Mouse (Mus musculus): Measurements from ENCODE around the gene Ranbp10. TPM values are rescaled to one million over a fixed set of nuclear protein-coding genes. Genes with fewer than 3 reads are reported as not detected.

Gene Ranbp10
- total RNA-seq (2021) = 10 to 100 TPM; 14.6 to 20.5 TPM
- long read RNA-seq, experiment 1, full-length matches to known transcripts = 1 of 13 reads
- long read RNA-seq, experiment 1, partial matches to known transcripts = 2 of 13 reads
- long read RNA-seq, experiment 1, other reads (novel, unspliced or antisense) = 10 of 13 reads
- long read RNA-seq, experiment 2, full-length matches to known transcripts = 9 of 26 reads
- long read RNA-seq, experiment 2, partial matches to known transcripts = 15 of 26 reads
- long read RNA-seq, experiment 2, other reads (novel, unspliced or antisense) = 2 of 26 reads

DNA sequence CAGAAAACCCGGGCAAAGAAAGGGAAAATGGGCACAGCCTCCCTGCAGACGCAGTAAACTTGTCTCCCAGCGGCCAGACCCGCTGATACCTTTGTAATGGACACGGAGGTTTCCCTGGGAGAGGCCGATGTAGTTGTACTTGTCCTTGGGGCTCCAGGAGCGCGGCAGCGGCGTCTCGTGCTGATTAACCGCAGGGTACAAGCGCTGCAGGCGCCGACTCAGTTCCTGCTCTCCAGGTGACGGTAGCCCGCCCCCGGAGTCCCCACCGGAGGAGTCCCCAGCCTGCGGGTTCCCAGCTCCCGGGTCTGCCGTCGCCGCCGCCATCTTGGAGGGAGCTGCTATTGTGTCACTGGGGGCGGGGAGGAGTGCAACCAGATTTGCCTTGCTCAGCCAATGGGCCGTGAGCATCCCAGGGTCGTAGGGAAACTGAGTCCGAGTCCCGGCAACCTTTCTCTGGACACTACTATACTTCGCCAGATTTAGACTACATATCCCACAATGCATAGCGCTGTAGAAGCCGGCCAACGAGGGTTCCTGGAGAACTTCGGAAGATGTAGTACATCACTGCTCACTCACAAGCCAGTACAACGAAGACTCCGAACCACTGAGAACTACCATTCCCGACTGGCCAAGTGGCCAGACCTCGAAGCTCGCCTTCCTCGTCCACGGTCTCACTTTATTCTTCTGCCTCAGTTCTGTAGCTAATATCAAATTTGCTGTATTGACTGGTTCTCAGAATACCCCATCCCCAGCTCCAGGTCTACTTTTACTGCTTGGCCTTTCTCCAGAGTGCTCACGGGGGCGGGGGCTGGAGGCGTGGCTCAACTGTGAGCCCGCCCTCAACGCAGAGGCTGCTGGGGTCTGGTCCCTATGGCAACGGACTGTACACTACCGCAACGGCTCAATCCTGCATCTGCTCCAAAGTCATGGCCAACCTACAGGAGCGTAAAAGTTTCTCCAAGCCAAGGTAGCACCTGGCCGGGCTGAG lies at the start of gene Ranbp10, which contains the start of gene Tsnaxip1:
Ranbp10 (minus strand) TSS at position 490 of the 988 bp plus-strand sequence.
Tsnaxip1 (plus strand) TSS at position 871 of the 988 bp plus-strand sequence.
- peak; percentile 97 for DNase-seq

DNA sequence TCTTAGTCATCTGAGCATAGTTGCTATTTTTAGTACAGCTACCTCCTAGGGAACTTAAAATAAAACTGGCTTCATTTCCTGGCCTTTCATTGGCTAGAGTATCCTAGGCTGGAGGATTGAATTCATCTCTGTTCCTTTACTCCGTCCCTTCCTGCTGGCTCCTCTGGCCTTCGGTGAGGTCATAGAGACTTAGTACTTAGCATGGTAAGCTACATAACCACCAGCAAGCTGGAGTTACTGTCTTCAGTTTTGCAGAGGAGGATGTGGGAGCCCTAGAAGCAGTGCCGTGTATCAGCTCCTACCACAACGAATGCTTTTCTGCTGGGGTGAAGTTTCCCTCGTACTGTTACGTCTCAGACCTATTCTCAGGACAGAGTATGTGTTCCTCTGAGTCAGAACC lies 47.2 kb upstream of the Ranbp10 start:
- DNase-seq = peak; percentile 57

DNA sequence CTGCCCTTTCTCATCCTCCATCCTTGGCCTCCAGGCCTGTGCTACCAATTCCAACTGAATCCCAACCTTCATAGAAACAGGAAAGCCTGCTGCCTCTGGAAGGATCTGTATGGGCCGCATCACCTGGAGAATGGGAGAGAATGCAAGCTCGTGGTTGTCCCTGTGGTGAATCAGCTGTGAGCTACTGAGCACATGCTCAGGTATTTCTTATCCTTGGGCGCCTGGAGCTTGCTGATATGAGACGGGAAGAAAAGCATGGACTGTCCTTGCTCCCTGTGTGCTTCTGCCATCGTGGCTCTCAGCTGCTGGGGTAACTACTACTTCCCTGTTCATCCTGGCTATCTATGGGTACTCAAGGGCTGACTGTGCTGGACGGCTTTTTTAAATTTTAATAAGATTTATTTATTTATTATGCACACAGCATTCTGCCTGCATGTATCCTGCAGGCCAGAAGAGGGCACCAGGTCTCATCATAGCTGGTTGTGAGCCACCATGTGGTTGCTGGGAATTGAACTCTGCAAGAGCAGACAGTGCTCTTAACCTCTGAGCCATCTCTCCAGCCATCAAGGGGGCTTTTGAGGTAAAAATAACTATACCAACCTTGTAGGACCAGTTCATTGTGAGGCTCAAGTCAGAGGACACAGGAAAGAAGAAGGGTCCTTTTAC lies 39.3 kb upstream of the Ranbp10 start:
- DNase-seq = no peak

DNA sequence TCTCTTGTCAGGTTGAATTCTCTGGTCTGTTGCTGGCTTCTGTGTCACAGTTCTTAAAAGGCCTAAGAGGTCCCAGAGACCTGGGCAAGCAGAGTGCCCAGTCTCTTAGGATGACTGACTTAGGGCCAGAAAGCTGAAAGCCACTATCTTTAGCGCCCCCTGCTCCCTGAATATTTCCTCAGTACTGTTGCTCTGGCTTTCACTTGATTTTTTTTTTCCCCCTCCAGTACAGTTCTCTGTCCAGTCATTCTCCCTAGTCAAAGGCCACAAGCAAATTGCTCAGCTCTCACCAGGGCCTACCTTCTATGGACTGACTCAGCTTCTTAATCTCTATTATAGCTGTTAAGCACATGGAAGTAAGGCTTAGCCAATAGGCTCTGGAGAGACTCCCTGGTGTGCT lies 34.8 kb upstream of the Ranbp10 start:
- DNase-seq = no peak

DNA sequence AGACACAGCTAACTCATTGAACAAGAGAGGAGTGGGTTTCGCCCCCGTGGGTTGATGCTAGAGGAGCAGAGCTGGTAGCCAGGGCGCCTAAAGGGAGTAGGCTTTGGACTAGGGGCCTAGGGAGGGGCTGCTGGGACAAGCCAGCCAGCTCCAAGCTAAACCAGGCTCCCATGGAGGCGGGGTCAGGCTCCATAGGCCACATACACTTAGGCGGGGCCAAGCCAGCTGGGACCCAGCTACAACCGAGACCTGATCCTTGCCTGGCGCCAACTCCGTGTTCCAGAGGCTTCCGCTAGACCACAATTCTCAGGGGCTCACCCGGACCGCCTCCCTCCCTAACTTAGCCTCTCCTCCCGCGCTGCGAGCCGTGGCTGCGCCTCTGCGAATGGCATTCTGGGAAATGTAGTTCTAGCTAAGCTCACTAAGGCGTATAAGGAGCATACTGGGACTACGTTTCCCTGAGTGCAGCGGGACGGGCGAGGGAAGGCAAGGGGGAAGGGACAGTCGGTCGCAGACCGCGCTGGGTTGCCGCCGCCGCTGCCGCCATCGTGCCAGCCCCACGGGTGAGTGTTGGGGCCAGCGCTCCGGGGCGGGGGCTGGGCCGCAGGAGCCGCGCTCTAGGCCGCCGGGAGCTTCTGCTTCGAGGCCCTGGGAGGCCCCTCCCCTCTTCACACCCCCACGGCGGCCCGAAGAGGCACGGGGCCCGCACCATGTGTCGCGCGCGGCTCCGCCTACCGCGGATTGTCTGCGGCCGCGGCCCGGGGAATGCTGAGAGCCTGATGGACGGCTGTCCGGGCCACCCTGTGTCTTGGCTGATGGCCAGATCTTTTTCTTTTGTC lies 33.2 kb upstream of the Ranbp10 start, which contains the start of gene Nutf2:
Nutf2 (plus strand) TSS at position 438 of the 839 bp plus-strand sequence.
- peak; percentile 99 for DNase-seq

DNA sequence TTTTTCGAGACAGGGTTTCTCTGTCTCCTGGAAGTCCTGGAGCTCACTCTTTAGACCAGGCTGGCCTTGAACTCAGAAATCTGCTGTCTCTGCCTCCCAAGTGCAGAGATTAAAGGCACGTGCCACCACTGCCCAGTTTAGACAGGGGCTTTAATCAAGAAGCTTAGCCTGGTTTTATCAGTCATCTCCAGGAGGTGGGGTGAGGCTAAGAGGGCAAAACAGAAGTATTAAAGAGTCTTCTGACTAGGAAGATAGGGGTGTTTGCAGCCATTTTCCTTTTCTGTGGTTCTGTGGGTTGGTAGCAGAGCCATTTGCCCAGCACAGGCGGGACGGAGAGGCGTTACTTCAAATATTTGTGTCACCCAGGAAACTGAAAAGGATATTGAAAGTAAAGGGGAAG lies 32.2 kb upstream of the Ranbp10 start:
- DNase-seq = no peak

DNA sequence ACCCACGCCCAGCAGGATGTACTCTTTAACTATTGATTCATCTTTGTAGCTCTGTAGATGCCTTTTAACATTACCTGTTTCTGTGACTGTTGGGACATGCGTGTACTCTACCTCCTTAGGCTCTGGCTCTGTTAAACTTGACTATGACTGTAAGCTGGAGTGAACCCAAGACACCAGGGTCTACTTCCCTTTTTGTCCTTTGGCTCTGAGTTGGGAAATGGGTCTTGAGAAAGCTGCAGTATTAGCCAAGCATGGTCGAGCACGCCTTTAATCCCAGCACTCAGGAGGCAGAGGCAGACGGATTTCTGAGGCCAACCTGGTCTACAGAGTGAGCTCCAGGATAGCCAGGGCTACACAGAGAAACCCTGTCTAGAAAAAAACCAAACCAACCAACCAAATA lies 31.3 kb upstream of the Ranbp10 start:
- DNase-seq = no peak

DNA sequence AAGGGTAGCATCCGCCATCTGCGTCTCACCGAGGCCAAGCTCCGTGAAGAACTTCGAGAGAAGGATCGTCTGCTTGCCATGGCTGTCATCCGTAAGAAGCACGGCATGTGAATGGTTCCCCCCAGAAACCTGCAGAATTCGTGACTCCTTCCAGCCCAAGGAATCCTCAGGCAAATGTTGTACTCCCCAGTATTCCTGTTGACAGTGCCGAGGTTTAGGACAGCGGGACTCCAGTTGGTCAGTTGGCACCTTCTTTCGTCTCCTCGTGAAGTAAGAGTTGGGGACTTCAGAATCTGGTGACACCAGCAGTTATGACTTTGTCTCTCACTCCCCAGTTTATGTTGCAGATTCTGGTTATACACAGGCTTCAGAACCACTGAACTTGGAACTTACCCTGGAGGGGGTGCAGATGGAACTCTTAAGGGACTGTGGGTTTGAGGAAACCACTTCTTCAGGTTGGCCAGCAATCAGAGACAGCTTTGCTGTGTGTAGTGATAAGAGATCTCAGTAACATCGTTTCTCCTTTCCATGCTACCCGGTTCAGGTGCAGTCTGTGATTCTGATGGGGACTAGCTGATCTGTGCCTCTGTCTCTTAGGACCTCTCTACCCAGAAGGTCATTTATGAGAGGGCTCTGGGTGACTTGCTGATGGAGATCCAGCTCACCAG lies 29.2 kb upstream of the Ranbp10 start:
- DNase-seq = no peak

DNA sequence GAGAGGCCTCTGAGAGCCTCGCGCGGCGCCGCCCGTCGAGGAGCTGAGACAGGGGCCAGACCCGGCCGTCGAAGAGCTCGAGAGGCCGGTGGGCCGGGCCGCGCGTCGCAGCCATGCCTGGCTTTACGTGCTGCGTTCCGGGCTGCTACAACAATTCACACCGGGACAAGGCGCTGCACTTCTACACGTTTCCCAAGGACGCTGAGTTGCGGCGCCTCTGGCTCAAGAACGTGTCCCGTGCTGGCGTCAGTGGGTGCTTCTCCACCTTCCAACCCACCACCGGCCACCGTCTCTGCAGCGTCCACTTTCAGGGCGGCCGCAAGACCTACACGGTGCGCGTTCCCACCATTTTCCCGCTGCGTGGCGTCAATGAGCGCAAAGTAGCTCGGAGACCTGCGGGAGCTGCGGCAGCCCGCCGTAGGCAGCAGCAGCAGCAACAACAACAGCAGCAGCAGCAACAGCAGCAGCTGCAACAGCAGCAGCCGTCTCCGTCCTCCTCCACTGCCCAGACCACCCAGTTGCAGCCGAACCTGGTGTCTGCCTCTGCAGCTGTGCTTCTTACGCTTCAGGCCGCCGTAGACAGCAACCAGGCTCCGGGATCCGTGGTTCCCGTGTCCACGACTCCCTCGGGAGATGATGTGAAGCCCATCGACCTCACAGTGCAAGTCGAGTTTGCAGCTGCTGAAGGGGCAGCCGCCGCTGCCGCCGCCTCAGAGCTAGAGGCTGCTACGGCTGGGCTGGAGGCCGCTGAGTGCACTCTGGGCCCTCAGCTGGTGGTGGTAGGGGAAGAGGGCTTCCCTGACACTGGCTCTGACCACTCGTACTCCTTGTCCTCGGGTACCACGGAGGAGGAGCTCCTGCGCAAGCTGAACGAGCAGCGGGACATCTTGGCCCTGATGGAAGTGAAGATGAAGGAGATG lies 28.4 kb upstream of the Ranbp10 start:
- no peak for DNase-seq

DNA sequence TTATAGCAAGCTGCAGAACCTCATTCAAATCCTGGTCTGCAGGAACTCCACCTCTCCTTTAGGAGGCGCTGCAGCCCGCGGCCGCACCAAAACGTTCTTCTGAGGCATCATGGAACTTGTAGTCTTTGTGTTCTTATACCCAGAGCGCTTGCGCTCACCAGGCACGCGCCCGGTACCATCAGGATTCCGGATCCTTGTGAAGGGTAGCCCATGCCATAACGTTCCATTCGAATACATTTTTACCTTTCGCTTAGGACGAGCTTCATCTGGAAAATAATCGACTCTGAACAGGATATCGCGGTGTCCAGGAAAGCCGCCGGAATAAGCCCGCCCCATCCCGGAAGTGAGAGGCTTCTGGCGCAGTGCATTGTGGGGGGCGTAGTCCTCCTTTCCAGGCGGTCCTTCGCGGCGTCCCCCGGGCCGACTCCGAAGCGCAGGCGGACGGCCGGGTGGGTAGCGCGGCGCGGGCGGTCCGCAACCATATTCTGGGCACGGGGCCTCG lies 27.6 kb upstream of the Ranbp10 start, which contains the start of gene Thap11:
Thap11 (plus strand) TSS at position 418 of the 502 bp plus-strand sequence.
- peak; percentile 91 for DNase-seq

DNA sequence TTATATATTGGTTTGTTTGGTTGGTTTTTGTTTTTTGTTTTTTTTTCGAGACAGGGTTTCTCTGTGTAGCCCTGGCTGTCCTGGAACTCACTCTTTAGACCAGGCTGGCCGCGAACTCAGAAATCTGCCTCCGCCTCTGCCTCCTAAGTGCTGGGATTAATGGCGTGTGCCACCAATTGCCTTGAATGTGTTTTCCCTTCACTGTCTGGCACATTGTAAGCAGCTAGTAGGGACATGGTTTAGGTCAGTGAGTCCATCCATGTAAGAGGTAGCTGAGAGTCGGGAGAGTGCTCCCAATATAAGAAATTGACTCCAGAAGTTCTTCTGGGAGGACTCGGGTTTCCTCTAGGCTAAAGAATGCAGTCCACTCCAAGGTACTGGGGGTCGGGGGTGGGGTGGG lies 27.2 kb upstream of the Ranbp10 start:
- DNase-seq = no peak

DNA sequence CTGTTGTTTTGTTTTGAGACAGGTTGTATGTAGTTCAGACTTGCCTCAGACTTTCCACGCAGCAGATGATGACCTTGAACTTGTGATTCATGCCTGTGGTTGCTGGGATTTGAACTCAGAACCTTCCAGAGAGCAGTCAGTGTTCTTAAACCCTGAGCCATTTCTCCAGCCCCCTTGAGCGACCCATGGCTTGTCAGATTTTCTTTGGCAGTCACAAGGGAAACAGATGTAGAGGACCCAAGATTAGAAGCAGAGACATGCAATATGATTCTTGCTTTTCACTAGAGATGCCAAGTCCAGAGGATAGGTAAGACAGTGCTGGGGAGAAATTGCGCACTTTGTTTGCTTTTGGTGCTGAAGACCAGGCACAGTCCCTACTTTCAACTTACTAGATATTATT lies 26.0 kb upstream of the Ranbp10 start, which contains the start of gene Cenpt:
Cenpt (minus strand) TSS at position 101 of the 400 bp plus-strand sequence.
- no peak for DNase-seq

DNA sequence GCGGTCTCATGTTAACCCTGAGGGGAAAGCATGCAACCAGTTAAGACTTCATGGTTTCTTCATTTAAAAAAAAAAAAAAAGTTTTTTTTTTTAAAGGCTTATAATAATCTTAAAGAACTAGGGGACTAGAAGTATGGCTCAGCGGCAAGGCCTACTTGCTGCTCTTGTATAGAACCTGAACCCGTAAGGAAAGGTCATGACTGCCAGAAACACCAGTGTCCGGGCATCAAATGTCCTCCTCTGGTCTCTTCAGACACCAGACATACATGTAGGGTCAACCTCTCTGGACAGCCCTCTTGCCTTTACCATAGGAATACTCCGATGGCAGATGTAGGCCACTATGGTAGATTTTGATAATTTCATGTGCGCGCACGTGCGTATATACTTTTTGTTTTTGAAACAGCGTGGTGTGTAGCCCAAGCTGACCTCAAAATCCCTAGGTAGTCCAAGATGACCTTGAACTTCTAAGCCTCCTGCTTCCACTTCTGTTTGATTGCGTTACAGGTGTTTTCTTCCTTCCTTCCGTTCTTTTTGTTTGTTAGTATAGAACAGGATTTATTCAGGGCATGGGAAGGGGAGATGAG lies 25.1 kb upstream of the Ranbp10 start:
- no peak for DNase-seq

DNA sequence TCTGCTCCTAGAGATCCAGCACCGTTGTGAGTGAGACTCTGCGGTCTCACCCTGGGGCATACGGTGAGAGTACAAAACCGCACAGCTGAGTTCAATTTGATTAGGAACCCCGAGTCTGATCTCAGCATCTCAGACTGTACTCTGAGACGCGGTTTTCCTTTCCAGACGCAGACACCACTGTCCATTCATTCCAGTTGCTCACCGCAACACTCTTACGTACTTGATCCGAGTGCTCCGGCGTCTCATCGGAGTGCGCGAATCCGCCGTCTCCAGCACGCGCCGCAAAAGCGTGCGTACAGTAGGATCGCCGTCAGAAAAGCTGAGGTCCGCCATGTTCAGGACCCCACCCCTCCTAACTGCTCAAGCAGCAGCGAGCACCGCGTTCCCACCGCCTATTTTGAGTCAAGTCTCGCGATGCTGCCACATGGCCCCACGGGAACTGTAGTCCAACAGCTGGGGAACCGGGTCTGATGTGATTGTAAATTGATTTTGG lies 24.5 kb upstream of the Ranbp10 start:
- peak; percentile 81 for DNase-seq

DNA sequence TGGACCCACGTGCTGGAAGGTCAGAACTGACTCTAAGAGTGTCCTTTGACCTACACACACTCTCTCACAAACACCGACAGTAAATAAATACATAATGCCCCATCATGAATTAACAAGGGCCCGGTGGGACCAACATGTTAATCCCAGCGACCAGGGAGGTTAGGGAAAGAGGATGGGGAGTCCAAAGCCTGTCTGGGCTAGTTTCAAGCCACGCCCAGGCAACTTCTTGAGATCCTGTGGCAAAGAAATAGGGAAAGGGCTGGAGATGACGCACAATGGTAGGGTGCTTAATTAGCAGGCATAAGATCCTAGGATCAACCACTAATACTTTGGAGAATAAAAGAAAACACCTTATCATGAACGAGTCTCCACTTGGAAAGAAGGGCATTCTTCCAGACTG lies 23.5 kb upstream of the Ranbp10 start:
- no peak for DNase-seq

DNA sequence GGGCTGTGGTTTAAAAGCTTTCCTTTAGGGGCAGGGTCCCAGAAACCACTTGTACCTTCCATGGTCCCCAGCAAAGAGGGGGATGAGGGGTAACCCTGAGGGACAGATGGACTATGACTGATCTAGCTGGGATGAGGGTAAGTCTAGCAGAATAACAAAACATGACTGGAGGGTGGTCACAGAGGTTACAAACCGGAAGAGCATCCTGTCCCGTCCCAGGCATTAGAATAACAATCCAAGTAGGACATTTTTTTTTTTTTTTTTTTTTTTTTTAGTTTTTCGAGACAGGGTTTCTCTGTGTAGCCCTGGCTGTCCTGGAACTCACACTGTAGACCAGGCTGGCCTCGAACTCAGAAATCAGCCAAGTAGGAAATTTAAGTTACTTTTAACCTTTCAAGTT lies 22.9 kb upstream of the Ranbp10 start:
- DNase-seq = no peak

DNA sequence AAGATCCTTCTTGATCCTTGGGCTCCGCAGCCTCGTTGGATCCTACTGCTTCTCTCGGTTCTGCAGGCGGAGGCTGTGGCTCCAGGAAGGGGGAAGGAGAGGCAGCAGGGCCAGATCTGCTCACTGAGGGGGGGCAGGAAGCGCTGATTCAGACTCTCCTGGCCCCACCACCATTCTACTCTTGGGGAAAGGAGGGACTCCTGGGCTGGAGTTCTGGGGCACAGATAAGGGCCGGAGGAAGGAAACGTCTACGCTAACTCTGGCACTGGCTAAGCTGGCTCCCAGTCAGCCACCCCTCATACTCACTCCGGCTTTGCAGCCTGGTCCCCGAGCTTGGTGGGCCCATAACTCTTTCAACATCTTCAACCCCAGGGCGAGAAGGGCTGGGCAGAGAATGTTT lies 19.5 kb upstream of the Ranbp10 start:
- DNase-seq = no peak

DNA sequence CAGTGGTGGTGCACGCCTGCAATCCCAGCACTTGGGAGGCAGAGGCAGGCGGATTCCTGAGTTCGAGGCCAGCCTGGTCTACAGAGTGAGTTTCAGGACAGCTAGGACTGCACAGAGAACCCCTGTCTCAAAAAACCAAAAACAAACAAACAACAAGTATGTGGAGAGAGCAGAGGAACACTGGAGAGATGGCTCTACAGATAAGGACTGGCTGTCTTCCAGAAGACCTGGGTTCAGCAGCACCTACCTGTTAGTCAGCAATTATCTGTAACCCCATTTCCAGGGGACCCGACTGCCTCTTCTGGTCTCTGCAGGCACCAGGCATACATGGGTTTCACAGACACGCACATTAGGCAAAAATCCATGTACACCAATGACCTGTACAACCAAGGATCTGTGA lies 12.1 kb upstream of the Ranbp10 start:
- no peak for DNase-seq

DNA sequence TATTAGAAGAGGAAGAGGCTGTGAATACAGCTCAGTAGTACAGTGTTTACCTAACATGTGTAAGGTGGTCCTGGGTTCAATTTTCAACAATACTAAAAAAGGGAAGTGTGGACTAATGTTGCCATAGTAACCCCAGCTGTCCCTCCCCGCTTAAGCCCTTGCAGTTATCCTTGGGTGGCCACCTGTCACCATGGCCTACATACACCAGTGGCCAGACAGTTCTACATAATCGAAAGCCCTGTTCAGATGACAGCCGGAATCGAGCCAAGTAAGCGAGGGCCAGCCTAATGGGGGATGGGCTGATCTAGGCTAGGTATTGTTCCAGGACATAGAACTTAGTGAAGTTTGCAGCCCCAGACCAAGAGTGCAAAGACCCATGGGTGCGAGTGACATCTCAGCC lies 9.8 kb upstream of the Ranbp10 start:
- no peak for DNase-seq
